Mouse (Mus musculus) CH12.LX (cell line): ENCODE measurements around the gene Pfkfb3. TPM values are rescaled to one million over a fixed set of nuclear protein-coding genes. Genes with fewer than 3 reads are reported as not detected.

Experiments used
- DNase-seq: peaks from one replicate; pipeline ENCODE4 v3.0.0-alpha.2; 2013; ENCODE audit errors: extremely low read depth
- H3K27ac ChIP-seq: 2 replicates; pipeline ENCODE4 v1.5.1; 2012; ENCODE audit warnings: low read depth, mild to moderate bottlenecking, control low read depth, moderate library complexity; ENCODE audit not compliant: insufficient read depth
- H3K27me3 ChIP-seq: replicated peaks from 2 replicates; pipeline ENCODE3; 2012; ENCODE audit warnings: inconsistent platforms
- H3K36me3 ChIP-seq, 2 experiments: replicated peaks in 1 of 2; 2 replicates each; pipeline versions ENCODE3 to v1.6.1; 2012; ENCODE audit warnings: inconsistent platforms in 1 of 2, low read length in 1 of 2, mild to moderate bottlenecking in 1 of 2, mixed read lengths in 1 of 2, moderate library complexity in 1 of 2; ENCODE audit not compliant: control insufficient read depth in 1 of 2, insufficient read depth in 1 of 2
- H3K4me1 ChIP-seq, 2 experiments: 2 replicates each; pipeline ENCODE4 v1.6.1; 2012; ENCODE audit warnings: inconsistent platforms in 1 of 2, moderate library complexity in 1 of 2; ENCODE audit not compliant: insufficient read depth in 2 of 2, control insufficient read depth in 1 of 2
- H3K4me2 ChIP-seq: 2 replicates; pipeline ENCODE4 v1.6.1; 2012; ENCODE audit warnings: low read depth, mild to moderate bottlenecking, control low read depth; ENCODE audit not compliant: poor library complexity, insufficient read depth, severe bottlenecking
- H3K4me3 ChIP-seq, 3 experiments: fragments of 150-350 bp in 1 of 3; sonication (generic) in 1 of 3; replicated peaks in 1 of 3; 2 replicates each; pipeline versions ENCODE3 to v1.5.1; 2011 to 2012; ENCODE audit warnings: low read depth in 2 of 3, low read length in 2 of 3, mild to moderate bottlenecking in 2 of 3, moderate library complexity in 2 of 3, control low read depth in 1 of 3, improper control_type of control experiment in 1 of 3, inconsistent platforms in 1 of 3, mixed read lengths in 1 of 3; ENCODE audit not compliant: poor library complexity in 1 of 3
- H3K79me2 ChIP-seq: replicated peaks from 2 replicates; pipeline ENCODE4 v1.6.1; 2012; ENCODE audit warnings: mild to moderate bottlenecking, moderate library complexity; ENCODE audit not compliant: control insufficient read depth, poor library complexity, insufficient read depth, severe bottlenecking; ENCODE audit errors: extremely low read depth
- H3K9ac ChIP-seq: 2 replicates; pipeline ENCODE4 v1.6.1; 2012; ENCODE audit warnings: low read depth, mild to moderate bottlenecking, control low read depth, moderate library complexity; ENCODE audit not compliant: insufficient read depth
- H3K9me3 ChIP-seq: replicated peaks from 2 replicates; pipeline ENCODE3; 2012; ENCODE audit warnings: low read length, inconsistent platforms, mixed read lengths
- CHD1 ChIP-seq: IDR thresholded peaks from 2 replicates; pipeline ENCODE4 v1.6.1; 2012; ENCODE audit warnings: low read depth, low read length, improper control_type of control experiment, inconsistent platforms
- CHD2 ChIP-seq: IDR thresholded peaks from 2 replicates; pipeline ENCODE4 v1.6.1; 2011; ENCODE audit warnings: low read length, improper control_type of control experiment
- ELF1 ChIP-seq: IDR thresholded peaks from 2 replicates; pipeline ENCODE4 v1.6.1; 2014; ENCODE audit warnings: low read depth, mild to moderate bottlenecking, inconsistent platforms, low read length, improper control_type of control experiment
- EP300 ChIP-seq: IDR thresholded peaks from 2 replicates; pipeline ENCODE4 v1.6.1; 2011; ENCODE audit warnings: low read length, improper control_type of control experiment
- ETS1 ChIP-seq: conservative IDR thresholded peaks from 2 replicates; pipeline ENCODE4 v1.6.1; 2012; ENCODE audit warnings: low read depth, mild to moderate bottlenecking, inconsistent platforms, low read length, improper control_type of control experiment, moderate library complexity
- HCFC1 ChIP-seq: IDR thresholded peaks from 2 replicates; pipeline ENCODE4 v1.6.1; 2012; ENCODE audit warnings: low read depth, mild to moderate bottlenecking, inconsistent platforms, low read length, improper control_type of control experiment
- IRF4 ChIP-seq: IDR thresholded peaks from 2 replicates; pipeline ENCODE4 v1.6.1; 2014; ENCODE audit warnings: low read depth, mild to moderate bottlenecking, inconsistent platforms, low read length, improper control_type of control experiment
- JUND ChIP-seq: conservative IDR thresholded peaks from 2 replicates; pipeline ENCODE4 v1.6.1; 2011; ENCODE audit warnings: low read depth, low read length, improper control_type of control experiment
- MAFK ChIP-seq: IDR thresholded peaks from 2 replicates; pipeline ENCODE4 v1.6.1; 2011; ENCODE audit warnings: low read length, improper control_type of control experiment; ENCODE audit not compliant: insufficient replicate concordance
- MAX ChIP-seq: IDR thresholded peaks from 2 replicates; pipeline ENCODE4 v1.6.1; 2011; ENCODE audit warnings: low read length, improper control_type of control experiment
- MXI1 ChIP-seq: IDR thresholded peaks from 2 replicates; pipeline ENCODE4 v1.6.1; 2011; ENCODE audit warnings: mild to moderate bottlenecking, low read depth, low read length, improper control_type of control experiment
- NELFE ChIP-seq: IDR thresholded peaks from 2 replicates; pipeline ENCODE4 v1.6.1; 2011; ENCODE audit warnings: low read depth, low read length, improper control_type of control experiment
- PAX5 ChIP-seq: IDR thresholded peaks from 2 replicates; pipeline ENCODE4 v1.6.1; 2012; ENCODE audit warnings: low read length, inconsistent platforms, mixed read lengths
- POLR2A ChIP-seq: IDR thresholded peaks from 2 replicates; pipeline ENCODE4 v1.6.1; 2011; ENCODE audit warnings: low read depth, mild to moderate bottlenecking, improper control_type of control experiment, low read length
- RCOR1 ChIP-seq: conservative IDR thresholded peaks from 2 replicates; pipeline ENCODE4 v1.6.1; 2012; ENCODE audit warnings: low read depth, mild to moderate bottlenecking, inconsistent platforms, low read length, improper control_type of control experiment
- SIN3A ChIP-seq: IDR thresholded peaks from 2 replicates; pipeline ENCODE4 v1.6.1; 2012; ENCODE audit warnings: low read length, improper control_type of control experiment, inconsistent platforms
- SMC3 ChIP-seq: IDR thresholded peaks from 2 replicates; pipeline ENCODE4 v1.6.1; 2011; ENCODE audit warnings: low read depth, low read length, improper control_type of control experiment
- TBP ChIP-seq: conservative IDR thresholded peaks from 2 replicates; pipeline ENCODE4 v1.6.1; 2011; ENCODE audit warnings: low read depth, low read length, improper control_type of control experiment
- UBTF ChIP-seq: IDR thresholded peaks from 2 replicates; pipeline ENCODE4 v1.6.1; 2012; ENCODE audit warnings: low read depth, mild to moderate bottlenecking, inconsistent platforms, low read length, improper control_type of control experiment, moderate library complexity
- ZKSCAN1 ChIP-seq: IDR thresholded peaks from 2 replicates; pipeline ENCODE4 v1.6.1; 2012; ENCODE audit warnings: low read depth, inconsistent platforms, low read length, improper control_type of control experiment, borderline replicate concordance
- dilution Hi-C: fragments of 300-500 bp; cut with MboI; formaldehyde crosslinking; loops from 2 replicates; pipeline ENCODE4 v1.14.3; 2020; ENCODE audit warnings: low sequenced_read_pairs; ENCODE audit not compliant: extremely low pct_unique_long_range_greater_than_20kb, extremely low pct_ligation_motif_present
- in situ Hi-C: fragments of 300-500 bp; cut with MboI; formaldehyde crosslinking; loops from 3 replicates; pipeline ENCODE4 v1.14.3; 2019; ENCODE audit warnings: low sequenced_read_pairs, low pct_ligation_motif_present, low pct_unique_long_range_greater_than_20kb, mixed read lengths
- polyA plus RNA-seq: library from polyadenylated mRNA; unstranded; fragments of >175 nt; gene quantifications from 2 replicates; pipeline ENCODE4 v1.2.1, GENCODE M21; 2012; ENCODE audit warnings: low read depth; ENCODE audit not compliant: insufficient read length
- total RNA-seq, 2 experiments: library from RNA; depleted of rRNA; stranded (reverse); fragments of 300-350 nt in 1 of 2; fragments of >200 nt in 1 of 2; gene quantifications; 2 replicates each; pipeline ENCODE4 v1.2.3; 2012 to 2014

The Pfkfb3 gene
- total and polyA plus RNA-seq, 3 experiments = 6.5 to 17.2 (median 6.7) TPM

GRCm38 (mm10) chr2:11448711-11449110 is 105.2 kb downstream of the Pfkfb3 start:
- H3K27me3 ChIP-seq = no peaks in the 10 kb centered on the region
- H3K4me2 ChIP-seq = no peak overlapping the region
- TF ChIP-seq RCOR1 = no peak
- no peak for TF ChIP-seq PAX5
- TF ChIP-seq JUND = no peak
- no peak for TF ChIP-seq TBP
- TF ChIP-seq IRF4 = no peak
- TF ChIP-seq HCFC1 = no peak
- TF ChIP-seq CHD1 = no peak
- no peak for TF ChIP-seq MAFK
- no peak for TF ChIP-seq EP300
- TF ChIP-seq ETS1 = no peak
- no peak for TF ChIP-seq SIN3A
- no peak for TF ChIP-seq ELF1
- in situ Hi-C loops (no loop called here), dilution Hi-C loops (no loop called here)
- no peaks in the 10 kb centered on the region for H3K79me2 ChIP-seq
- no peaks in the 10 kb centered on the region for H3K9me3 ChIP-seq
- peaks cover 0 to 5% of the 10 kb centered on the region in 2 experiments; a peak in 1 of 4 replicates for H3K4me1 ChIP-seq
- H3K27ac ChIP-seq = no peak overlapping the region
- H3K9ac ChIP-seq = no peak overlapping the region
- no peak overlapping the region for H3K4me3 ChIP-seq
- no peak for DNase-seq
- no peaks in the 10 kb centered on the region for H3K36me3 ChIP-seq

- TF ChIP-seq TBP (no peak), MAX (no peak), CHD2 (no peak), CHD1 (no peak), NELFE (no peak), SMC3 (no peak), ZKSCAN1 (no peak), UBTF (no peak), MXI1 (no peak), IRF4 (no peak), POLR2A (no peak), RCOR1 (no peak)
- H3K36me3 ChIP-seq = no peaks in the 10 kb centered on the region
- H3K27me3 ChIP-seq = no peaks in the 10 kb centered on the region
- no peaks in the 10 kb centered on the region for H3K79me2 ChIP-seq
- DNase-seq = no peak
- in situ Hi-C loops (no loop called here), dilution Hi-C loops (no loop called here)
- H3K9me3 ChIP-seq = no peaks in the 10 kb centered on the region
- peaks cover 0 to 5% of the 10 kb centered on the region in 2 experiments; a peak in 1 of 4 replicates for H3K4me1 ChIP-seq
- H3K27ac ChIP-seq = no peak overlapping the region
- H3K9ac ChIP-seq = no peak overlapping the region
- no peak overlapping the region for H3K4me2 ChIP-seq
- H3K4me3 ChIP-seq = no peak overlapping the region
Observed at GRCm38 (mm10) chr2:11447865-11448264, 106.0 kb downstream of the Pfkfb3 start.
